Mouse (Mus musculus): ENCODE results near the gene Tm7sf3. TPM values are rescaled to one million over a fixed set of nuclear protein-coding genes. Genes with fewer than 3 reads are reported as not detected.

Gene Tm7sf3
- polyA plus RNA-seq, 1 experiment from 2014 or later: 39.8 TPM

DNA sequence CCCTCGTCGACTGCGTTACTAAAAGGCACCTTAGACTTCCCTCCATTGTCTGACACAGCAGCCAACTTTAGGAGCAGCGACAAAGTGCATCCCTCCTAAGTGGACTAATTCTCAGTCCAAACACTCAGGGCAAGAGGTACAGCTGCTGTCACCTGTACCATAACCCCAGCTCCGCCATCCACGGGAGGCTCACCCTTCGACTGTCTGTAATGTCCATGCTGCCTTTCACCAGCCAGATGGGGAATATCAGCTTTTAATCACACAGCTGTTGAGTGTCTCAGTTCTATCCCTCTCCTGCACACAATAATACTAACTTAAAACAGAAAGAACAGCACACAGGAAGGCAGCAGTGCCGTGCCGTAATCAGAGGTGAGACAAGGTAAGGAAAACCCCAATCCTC lies 10.2 kb downstream of the Tm7sf3 start:
- ATAC-seq (ENCODE audit: insufficient number of reproducible peaks, insufficient read depth, low FRiP score, low TSS enrichment, low read depth): no peak
- H3K27ac ChIP-seq: no peak overlapping the region
- H3K9ac ChIP-seq: no peak overlapping the region
- no peaks in the 10 kb centered on the region for H3K27me3 ChIP-seq
- 75% methylated on average over 9 of the region's 9 CpGs for WGBS
- H3K9me3 ChIP-seq: no peaks in the 10 kb centered on the region
- no peaks in the 10 kb centered on the region for H3K36me3 ChIP-seq
- H3K4me2 ChIP-seq: no peak overlapping the region
- H3K4me3 ChIP-seq: no peak overlapping the region
- H3K4me1 ChIP-seq: peaks cover 14% of the 10 kb centered on the region

DNA sequence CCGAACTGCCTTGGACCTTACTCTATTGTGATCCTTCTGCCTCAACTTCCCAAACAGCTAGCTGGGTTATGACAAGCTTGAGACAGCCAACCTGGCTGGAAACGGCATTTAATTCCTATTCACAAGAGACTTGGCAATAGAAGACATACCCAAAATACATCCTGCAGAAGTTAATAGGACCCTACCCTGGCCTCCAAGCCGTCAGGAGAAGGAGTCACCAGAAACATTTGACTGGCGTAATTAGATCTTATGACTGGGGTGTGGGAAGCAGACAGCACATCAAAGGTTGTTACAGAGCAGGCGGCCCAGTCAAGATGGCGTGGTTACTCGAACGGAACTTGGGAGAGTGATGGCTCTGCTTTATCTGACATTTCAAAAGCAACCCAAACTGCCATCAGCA lies 10.8 kb downstream of the Tm7sf3 start:
- Histone ChIP-seq H3K9ac (no peak overlapping the region), H3K4me1 (peaks cover 14% of the 10 kb centered on the region), H3K27me3 (no peaks in the 10 kb centered on the region), H3K27ac (no peak overlapping the region), H3K4me3 (no peak overlapping the region), H3K36me3 (no peaks in the 10 kb centered on the region), H3K4me2 (no peak overlapping the region), H3K9me3 (no peaks in the 10 kb centered on the region)
- WGBS: 72% methylated on average over 8 of the region's 8 CpGs
- ATAC-seq (ENCODE audit: insufficient number of reproducible peaks, insufficient read depth, low FRiP score, low TSS enrichment, low read depth): no peak

DNA sequence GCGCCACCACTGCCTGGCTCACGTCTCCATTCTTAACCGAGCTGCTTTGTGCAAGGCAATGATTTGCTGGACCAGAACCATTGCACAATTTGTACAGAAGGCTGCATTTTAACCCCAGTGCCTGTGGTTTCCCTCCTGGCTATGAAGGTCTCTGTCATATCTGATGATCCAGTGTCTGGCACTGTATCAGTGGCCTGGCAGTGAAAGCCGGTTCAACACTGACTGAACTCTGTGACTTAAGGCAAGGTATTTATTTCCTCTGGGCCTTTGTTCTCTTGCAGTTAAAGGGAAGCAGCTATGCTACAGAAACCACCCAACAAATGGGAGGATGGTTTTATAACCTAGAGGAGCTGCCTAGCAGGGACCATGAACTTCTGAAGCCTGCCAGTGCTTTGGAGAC lies 11.7 kb downstream of the Tm7sf3 start:
- Histone ChIP-seq H3K36me3 (no peaks in the 10 kb centered on the region), H3K27me3 (no peaks in the 10 kb centered on the region), H3K9me3 (no peaks in the 10 kb centered on the region), H3K9ac (no peak overlapping the region), H3K27ac (no peak overlapping the region), H3K4me2 (no peak overlapping the region), H3K4me3 (no peak overlapping the region), H3K4me1 (peaks cover 14% of the 10 kb centered on the region)
- ATAC-seq (ENCODE audit: insufficient number of reproducible peaks, insufficient read depth, low FRiP score, low TSS enrichment, low read depth): no peak
- WGBS: 84% methylated on average over 4 of the region's 4 CpGs

DNA sequence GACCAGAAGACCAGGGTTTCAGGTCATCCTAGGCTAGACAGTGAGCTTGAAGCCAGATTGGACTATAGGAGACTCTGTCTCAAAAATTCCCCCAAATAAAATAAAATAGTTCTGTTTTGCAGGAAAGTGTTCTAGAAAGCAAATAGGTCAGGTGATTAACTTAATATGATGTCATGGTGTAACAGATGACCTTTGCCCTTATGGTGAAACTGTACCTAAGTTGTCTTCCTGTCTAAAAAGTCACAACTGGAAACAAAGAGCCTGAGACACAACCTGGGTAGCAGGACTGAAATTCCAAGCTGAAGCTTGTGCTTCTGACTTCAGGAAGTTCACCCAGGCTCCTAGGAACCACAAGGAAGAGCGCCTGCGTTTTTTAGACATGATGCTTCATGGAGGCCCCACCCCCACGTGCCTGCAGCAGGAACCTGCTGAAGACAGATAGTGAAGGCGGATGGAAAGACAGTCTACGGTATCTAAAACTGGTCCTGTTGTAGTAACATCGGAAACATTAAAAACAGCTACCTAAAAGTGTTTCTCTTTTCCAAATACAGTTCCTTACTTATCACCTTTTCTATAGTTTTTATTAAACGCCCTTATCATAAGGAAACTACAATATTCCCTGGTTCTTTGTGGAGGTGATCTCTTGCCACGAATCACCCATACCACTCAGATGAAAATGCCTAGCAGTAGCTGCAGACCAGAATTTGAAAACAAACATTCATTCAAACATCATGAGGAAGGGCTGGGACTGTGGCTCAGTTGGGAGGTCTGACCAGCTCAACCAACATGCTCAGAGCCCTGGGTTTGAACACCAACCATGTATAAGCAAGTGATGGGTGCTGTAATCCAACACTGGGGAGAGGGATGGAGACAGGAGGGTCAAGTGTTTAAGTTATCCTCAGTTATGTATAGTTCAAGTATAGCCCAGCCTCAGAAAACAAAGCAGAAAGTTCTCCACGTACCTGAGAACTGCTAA lies 12.6 kb downstream of the Tm7sf3 start:
- Histone ChIP-seq H3K9me3 (no peaks in the 10 kb centered on the region), H3K4me1 (peaks cover 14% of the 10 kb centered on the region), H3K27me3 (no peaks in the 10 kb centered on the region), H3K9ac (no peak overlapping the region), H3K4me3 (no peak overlapping the region), H3K27ac (no peak overlapping the region), H3K4me2 (no peak overlapping the region), H3K36me3 (peaks cover 3% of the 10 kb centered on the region; the same call in 1 of the 2 replicates)
- ATAC-seq (ENCODE audit: insufficient number of reproducible peaks, insufficient read depth, low FRiP score, low TSS enrichment, low read depth): no peak
- 81% methylated on average over 9 of the region's 9 CpGs for WGBS

DNA sequence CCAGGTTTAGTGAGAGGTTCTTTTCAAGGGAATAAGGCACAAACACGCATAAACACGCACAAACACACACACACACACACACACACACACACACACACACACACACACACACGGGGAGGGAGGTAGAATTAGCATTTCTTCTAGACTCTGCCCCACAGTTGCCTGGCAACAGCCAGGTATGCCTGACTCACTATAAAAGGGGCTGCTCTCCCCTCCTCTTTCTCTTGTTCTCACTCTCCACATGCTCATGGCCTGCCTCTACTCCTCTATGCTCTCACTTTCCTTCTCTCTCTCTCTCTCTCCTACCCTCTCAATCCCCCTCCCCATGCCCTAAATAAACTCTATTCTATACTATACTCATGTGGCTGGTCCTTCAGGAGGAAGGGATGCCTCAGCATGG lies 14.5 kb downstream of the Tm7sf3 start:
- Histone ChIP-seq H3K4me1 (peaks cover 12% of the 10 kb centered on the region), H3K27me3 (no peaks in the 10 kb centered on the region), H3K4me2 (no peak overlapping the region), H3K9ac (no peak overlapping the region), H3K36me3 (peaks cover 14% of the 10 kb centered on the region), H3K27ac (no peak overlapping the region), H3K4me3 (no peak overlapping the region), H3K9me3 (no peaks in the 10 kb centered on the region)
- ATAC-seq (ENCODE audit: insufficient number of reproducible peaks, insufficient read depth, low FRiP score, low TSS enrichment, low read depth): no peak
- 85% methylated on average over 3 of the region's 3 CpGs for WGBS

DNA sequence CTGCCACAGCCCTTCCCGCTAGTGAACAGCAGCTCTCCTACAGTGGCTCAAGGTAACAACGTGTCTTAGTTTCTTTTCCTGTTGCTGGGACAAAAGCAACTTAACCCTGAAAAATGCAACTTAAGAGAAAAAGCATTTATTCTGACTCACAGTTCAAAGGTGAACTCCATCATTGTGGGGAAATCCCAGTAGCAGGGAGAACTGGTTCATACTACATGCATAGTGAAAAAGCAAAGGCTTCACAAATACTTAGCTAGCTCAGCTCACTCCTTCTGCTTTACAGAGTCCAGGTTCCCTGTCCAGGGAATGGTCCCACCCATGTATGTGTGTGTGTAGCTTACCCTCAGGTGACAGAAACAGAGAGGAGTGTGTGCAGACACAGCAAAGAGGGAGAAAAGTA lies 26.0 kb downstream of the Tm7sf3 start:
- H3K36me3 ChIP-seq: peaks cover 85% of the 10 kb centered on the region
- no peak overlapping the region for H3K4me3 ChIP-seq
- 87% methylated on average over 2 of the region's 2 CpGs for WGBS
- H3K27ac ChIP-seq: no peak overlapping the region
- H3K4me1 ChIP-seq: no peaks in the 10 kb centered on the region
- no peaks in the 10 kb centered on the region for H3K27me3 ChIP-seq
- ATAC-seq (ENCODE audit: insufficient number of reproducible peaks, insufficient read depth, low FRiP score, low TSS enrichment, low read depth): no peak
- no peaks in the 10 kb centered on the region for H3K9me3 ChIP-seq
- no peak overlapping the region for H3K4me2 ChIP-seq
- no peak overlapping the region for H3K9ac ChIP-seq

DNA sequence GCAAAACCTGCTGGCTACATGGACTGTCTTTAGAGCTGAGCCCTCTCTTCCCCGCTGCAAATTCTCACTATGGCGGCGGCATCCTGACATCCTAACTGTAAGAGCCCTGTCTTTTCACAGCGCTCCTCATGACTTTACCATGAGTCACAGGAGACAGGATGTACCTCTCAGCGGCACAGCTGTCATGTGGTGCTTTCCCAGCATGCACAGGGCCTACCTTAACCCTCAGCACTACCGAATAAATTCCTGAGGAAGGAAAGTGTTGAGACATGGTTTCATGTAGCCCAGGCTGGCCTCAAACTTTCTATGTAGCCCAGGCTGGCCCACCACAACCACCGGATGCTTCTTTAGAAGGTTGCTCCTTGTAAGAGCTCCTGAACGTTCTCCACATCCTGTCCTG lies 26.7 kb downstream of the Tm7sf3 start:
- H3K4me3 ChIP-seq: no peak overlapping the region
- H3K4me2 ChIP-seq: no peak overlapping the region
- H3K9ac ChIP-seq: no peak overlapping the region
- no peaks in the 10 kb centered on the region for H3K4me1 ChIP-seq
- H3K9me3 ChIP-seq: no peaks in the 10 kb centered on the region
- H3K27me3 ChIP-seq: no peaks in the 10 kb centered on the region
- ATAC-seq (ENCODE audit: insufficient number of reproducible peaks, insufficient read depth, low FRiP score, low TSS enrichment, low read depth): no peak
- WGBS: 95% methylated on average over 8 of the region's 8 CpGs
- no peak overlapping the region for H3K27ac ChIP-seq
- peaks cover 81% of the 10 kb centered on the region for H3K36me3 ChIP-seq

DNA sequence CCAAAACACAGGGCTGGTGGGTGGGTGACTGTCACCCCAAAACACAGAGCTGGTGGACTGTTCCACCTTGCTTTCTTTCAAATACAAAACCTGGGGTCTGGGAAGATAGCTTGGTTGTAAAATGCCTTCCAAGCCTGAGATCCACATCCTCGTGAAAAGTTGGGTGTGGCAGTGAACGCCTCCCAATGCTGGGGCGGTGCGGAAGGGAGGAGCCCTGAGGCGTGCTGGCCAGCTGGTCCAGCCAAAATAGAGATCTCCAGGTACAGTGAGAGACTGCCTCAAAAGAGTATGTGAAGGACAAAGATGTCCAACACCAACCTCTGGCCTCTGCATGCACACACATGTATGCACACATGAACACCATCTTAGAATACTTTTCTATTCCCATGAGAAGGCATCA lies 28.1 kb downstream of the Tm7sf3 start:
- H3K36me3 ChIP-seq: peaks cover 81% of the 10 kb centered on the region

DNA sequence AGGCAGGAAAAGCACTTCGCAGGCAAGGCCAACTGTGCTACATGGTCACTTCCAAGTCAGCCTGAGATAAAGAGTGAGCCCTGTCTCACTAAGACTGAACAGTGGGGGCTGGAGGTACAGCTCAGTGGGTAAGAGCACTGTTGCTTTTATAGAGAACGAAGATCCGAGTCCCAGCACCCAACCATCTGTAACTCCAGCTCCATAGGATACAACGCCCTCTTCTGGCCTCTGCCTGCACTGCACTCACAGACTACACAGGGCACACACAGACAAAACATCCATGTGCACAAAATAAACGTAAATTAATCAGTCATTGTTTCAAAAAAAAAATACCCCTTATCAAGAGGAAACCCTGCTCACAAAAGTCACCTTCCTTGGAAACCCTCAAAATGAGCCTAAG lies 28.7 kb downstream of the Tm7sf3 start:
- H3K4me1 ChIP-seq: no peaks in the 10 kb centered on the region
- no peak overlapping the region for H3K4me2 ChIP-seq
- H3K27me3 ChIP-seq: no peaks in the 10 kb centered on the region
- H3K9ac ChIP-seq: no peak overlapping the region
- no peaks in the 10 kb centered on the region for H3K9me3 ChIP-seq
- no peak overlapping the region for H3K4me3 ChIP-seq
- ATAC-seq (ENCODE audit: insufficient number of reproducible peaks, insufficient read depth, low FRiP score, low TSS enrichment, low read depth): no peak
- peaks cover 83% of the 10 kb centered on the region for H3K36me3 ChIP-seq
- H3K27ac ChIP-seq: no peak overlapping the region
- WGBS: 84% methylated on average over 5 of the region's 5 CpGs

More for the DNA sequence above, 28.1 kb downstream of the Tm7sf3 start:
- no peaks in the 10 kb centered on the region for H3K4me1 ChIP-seq
- no peak overlapping the region for H3K4me3 ChIP-seq
- ATAC-seq (ENCODE audit: insufficient number of reproducible peaks, insufficient read depth, low FRiP score, low TSS enrichment, low read depth): no peak
- no peaks in the 10 kb centered on the region for H3K9me3 ChIP-seq
- WGBS: 92% methylated on average over 5 of the region's 5 CpGs
- no peak overlapping the region for H3K27ac ChIP-seq
- no peak overlapping the region for H3K9ac ChIP-seq
- H3K4me2 ChIP-seq: no peak overlapping the region
- H3K27me3 ChIP-seq: no peaks in the 10 kb centered on the region

DNA sequence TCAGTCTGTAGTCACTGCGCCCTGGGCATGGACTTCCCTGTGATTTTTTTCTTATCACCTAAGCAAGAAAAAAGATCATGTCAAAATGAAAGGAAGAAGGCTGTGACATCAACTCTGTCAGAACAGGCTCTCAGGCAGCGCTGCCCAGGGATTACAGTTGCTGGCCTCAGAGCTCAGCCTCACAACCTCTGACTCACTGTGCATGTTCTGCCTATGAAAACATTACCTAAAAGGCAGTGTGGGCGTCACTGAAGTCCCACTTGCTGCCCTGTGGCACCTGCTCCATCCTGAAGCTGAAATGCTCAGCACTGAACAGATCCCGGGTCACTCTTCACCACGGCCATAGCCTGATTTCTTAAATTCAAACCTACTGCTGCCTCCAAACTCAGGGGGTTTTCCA lies 29.9 kb downstream of the Tm7sf3 start:
- Histone ChIP-seq H3K9ac (no peak overlapping the region), H3K4me2 (no peak overlapping the region), H3K27ac (no peak overlapping the region), H3K9me3 (no peaks in the 10 kb centered on the region), H3K27me3 (no peaks in the 10 kb centered on the region), H3K4me3 (no peak overlapping the region), H3K36me3 (peaks cover 83% of the 10 kb centered on the region), H3K4me1 (no peaks in the 10 kb centered on the region)
- 89% methylated on average over 5 of the region's 5 CpGs for WGBS
- ATAC-seq (ENCODE audit: insufficient number of reproducible peaks, insufficient read depth, low FRiP score, low TSS enrichment, low read depth): no peak

DNA sequence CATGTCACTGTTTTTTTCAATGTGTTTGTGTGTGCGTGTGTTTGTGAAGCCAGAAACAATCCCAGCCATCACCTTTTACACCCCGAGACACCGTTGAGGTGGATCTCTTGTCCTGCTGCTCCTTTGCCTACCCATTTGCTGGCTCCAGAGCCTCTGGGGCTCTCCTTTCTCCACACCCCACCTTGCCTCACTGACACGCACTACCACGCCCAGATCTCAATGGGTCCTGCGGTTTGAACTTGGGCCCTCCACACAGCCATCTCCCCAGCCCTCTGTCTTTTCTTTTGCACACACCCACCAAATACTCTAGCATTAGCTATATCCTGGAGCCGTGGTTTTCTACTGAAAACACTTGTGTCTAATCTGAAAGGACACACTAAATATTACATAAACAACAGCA lies 30.7 kb downstream of the Tm7sf3 start:
- no peak for ATAC-seq (ENCODE audit: insufficient number of reproducible peaks, insufficient read depth, low FRiP score, low TSS enrichment, low read depth)
- Histone ChIP-seq H3K4me3 (no peak overlapping the region), H3K36me3 (peaks cover 83% of the 10 kb centered on the region), H3K27ac (no peak overlapping the region), H3K27me3 (no peaks in the 10 kb centered on the region), H3K9me3 (no peaks in the 10 kb centered on the region), H3K9ac (no peak overlapping the region), H3K4me2 (no peak overlapping the region), H3K4me1 (no peaks in the 10 kb centered on the region)
- 90% methylated on average over 7 of the region's 7 CpGs for WGBS

DNA sequence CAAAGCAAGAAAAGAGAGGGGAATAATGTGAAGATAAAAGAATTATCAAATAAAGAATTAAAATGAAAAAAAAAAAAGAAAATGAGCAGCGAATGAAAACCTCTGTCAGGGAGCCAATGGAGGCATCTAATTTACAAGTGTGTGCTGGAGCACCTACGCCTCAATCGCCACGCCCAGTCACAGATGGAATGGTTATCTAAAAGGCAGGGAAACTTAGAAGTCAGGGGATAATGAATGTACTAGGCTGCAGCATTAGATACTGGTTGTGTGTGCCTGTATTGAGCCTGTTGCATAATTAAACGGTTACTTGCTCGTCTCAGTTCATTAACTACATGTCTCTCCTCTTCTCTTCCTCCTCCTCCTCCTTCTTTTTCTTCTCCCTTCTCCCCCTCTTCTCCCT lies 31.2 kb downstream of the Tm7sf3 start:
- 89% methylated on average over 6 of the region's 6 CpGs for WGBS
- peaks cover 83% of the 10 kb centered on the region for H3K36me3 ChIP-seq
- no peaks in the 10 kb centered on the region for H3K9me3 ChIP-seq

More for the DNA sequence above, 31.2 kb downstream of the Tm7sf3 start:
- Histone ChIP-seq H3K9ac (no peak overlapping the region), H3K4me2 (no peak overlapping the region), H3K27me3 (no peaks in the 10 kb centered on the region), H3K27ac (no peak overlapping the region), H3K4me3 (no peak overlapping the region), H3K4me1 (no peaks in the 10 kb centered on the region)
- ATAC-seq (ENCODE audit: insufficient number of reproducible peaks, insufficient read depth, low FRiP score, low TSS enrichment, low read depth): no peak

All from embryonic facial prominence, embryonic 13.5 days (tissue).